Mouse (Mus musculus) gastrocnemius, adult 8-10 months (tissue): Measurements from ENCODE around the gene Qsox2. TPM values are rescaled to one million over a fixed set of nuclear protein-coding genes. Genes with fewer than 3 reads are reported as not detected.

Source experiments
- DNase-seq, 2 experiments: peaks; one replicate each; pipeline ENCODE4 v3.0.0; 2022; ENCODE audit warnings: low spot score in 2 of 2
- total RNA-seq, 4 experiments: library from RNA; stranded (reverse); gene quantifications; 2 replicates each; pipeline ENCODE4 v1.2.4; 2022

Qsox2 gene
- total RNA-seq, 4 experiments from 2014 or later = 3.2 to 4.5 (median 3.3) TPM

DNA sequence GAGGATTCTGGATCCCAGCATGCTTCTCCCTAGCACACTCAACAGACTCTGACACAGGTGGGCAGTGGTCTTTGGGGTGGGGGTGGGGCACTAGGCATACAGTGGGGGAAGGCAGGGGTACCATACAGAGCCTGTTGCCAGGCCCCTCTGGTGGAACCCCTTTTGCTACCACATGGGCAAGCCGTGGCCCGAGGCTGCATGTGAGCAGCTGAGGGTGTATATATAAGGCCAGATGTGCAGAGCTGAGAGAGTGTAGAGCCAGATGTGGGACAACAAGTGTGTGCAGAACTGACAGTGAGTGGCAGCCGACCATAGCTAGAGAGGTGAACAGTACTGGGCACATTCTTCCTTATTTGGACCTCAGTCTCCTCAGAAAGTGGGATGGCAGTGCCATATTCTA, 70.4 kb downstream of the Qsox2 start:
- no peak for DNase-seq

Other genes starting within 250 kb of the Qsox2 start
- gene Ubac1, start 215.8 kb downstream of the Qsox2 start, total RNA-seq = 100 to 1,000 TPM; 223 to 283 (median 240) TPM
- gene Nacc2, start 114.3 kb downstream of the Qsox2 start, total RNA-seq = 10 to 100 TPM; 20.9 to 25.5 (median 22.8) TPM
- not detected for gene Lhx3, start 29.2 kb downstream of the Qsox2 start, total RNA-seq
- gene Ccdc187, start 57.0 kb upstream of the Qsox2 start, total RNA-seq = not detected
- gene Gpsm1, start 78.0 kb upstream of the Qsox2 start, total RNA-seq = 1 to 10 TPM in 3 of 4 experiments, under 1 TPM in 1; 0.75 to 3.6 (median 1.6) TPM
- 10 to 100 TPM; 19.6 to 21.5 (median 20.6) TPM for gene Dnlz, start 114.6 kb upstream of the Qsox2 start, total RNA-seq
- under 1 TPM; 0.22 to 0.51 (median 0.47) TPM for gene Card9, start 123.4 kb upstream of the Qsox2 start, total RNA-seq
- 1 to 10 TPM; 3.0 to 8.2 (median 4.9) TPM for gene Snapc4, start 143.1 kb upstream of the Qsox2 start, total RNA-seq
- gene Entr1, start 151.8 kb upstream of the Qsox2 start, total RNA-seq = 10 to 100 TPM; 17.8 to 28.0 (median 24.8) TPM
- gene Pmpca, start 151.8 kb upstream of the Qsox2 start, total RNA-seq = 100 to 1,000 TPM; 132 to 147 (median 133) TPM
- 1 to 10 TPM; 9.0 to 9.6 (median 9.2) TPM for gene Inpp5e, start 171.7 kb upstream of the Qsox2 start, total RNA-seq
- 10 to 100 TPM; 22.2 to 26.6 (median 24.3) TPM for gene Sec16a, start 207.7 kb upstream of the Qsox2 start, total RNA-seq